Mouse (Mus musculus): Measurements from ENCODE around the gene Nhsl2. TPM values are rescaled to one million over a fixed set of nuclear protein-coding genes. Genes with fewer than 3 reads are reported as not detected.
"Not testable (repeated sequence)": the region's sequence is repeated elsewhere in the genome, so short reads cannot be mapped to it uniquely, and the experiment has no call there.

Nhsl2 gene
- polyA plus RNA-seq, 1 experiment from 2014 or later = 17.2 TPM

- Histone ChIP-seq H3K4me3 (ENCODE audit: low read depth, low read length) (no peak overlapping the region), H3K4me2 (no peak overlapping the region), H3K27me3 (ENCODE audit: control insufficient read depth, insufficient read depth, low read length) (peaks cover 3% of the 10 kb centered on the region), H3K9me3 (replicated peaks; ENCODE audit: control insufficient read depth, low read length) (no peaks in the 10 kb centered on the region), H3K36me3 (ENCODE audit: control insufficient read depth, insufficient read depth, low read length) (no peaks in the 10 kb centered on the region), H3K27ac (ENCODE audit: low read depth, low read length) (no peak overlapping the region), H3K9ac (ENCODE audit: low read depth, low read length) (no peak overlapping the region), H3K4me1 (ENCODE audit: control insufficient read depth, insufficient read depth, low read length) (no peaks in the 10 kb centered on the region)
- no peak for ATAC-seq (replicated peaks; ENCODE audit: insufficient number of reproducible peaks, low FRiP score, low TSS enrichment)
- WGBS (ENCODE audit: insufficient replicate concordance) = 70% methylated on average over 10 of the region's 10 CpGs
These were observed 231.9 kb downstream of the Nhsl2 start for GRCm38 (mm10) chrX:102081076-102081475.

- WGBS (ENCODE audit: insufficient replicate concordance) = 66% methylated on average over 7 of the region's 7 CpGs
- no peak for ATAC-seq (replicated peaks; ENCODE audit: insufficient number of reproducible peaks, low FRiP score, low TSS enrichment)
- Histone ChIP-seq H3K9ac (ENCODE audit: low read depth, low read length) (no peak overlapping the region), H3K27ac (ENCODE audit: low read depth, low read length) (no peak overlapping the region), H3K4me3 (ENCODE audit: low read depth, low read length) (no peak overlapping the region), H3K27me3 (ENCODE audit: control insufficient read depth, insufficient read depth, low read length) (peaks cover 3% of the 10 kb centered on the region), H3K4me1 (ENCODE audit: control insufficient read depth, insufficient read depth, low read length) (no peaks in the 10 kb centered on the region), H3K4me2 (no peak overlapping the region), H3K36me3 (ENCODE audit: control insufficient read depth, insufficient read depth, low read length) (no peaks in the 10 kb centered on the region), H3K9me3 (replicated peaks; ENCODE audit: control insufficient read depth, low read length) (no peaks in the 10 kb centered on the region)
These were observed 232.5 kb downstream of the Nhsl2 start for GRCm38 (mm10) chrX:102081573-102082279.

GRCm38 (mm10) chrX:102082340-102082739, 233.2 kb downstream of the Nhsl2 start:
- WGBS (ENCODE audit: insufficient replicate concordance) = 55% methylated on average over 5 of the region's 5 CpGs
- no peak for ATAC-seq (replicated peaks; ENCODE audit: insufficient number of reproducible peaks, low FRiP score, low TSS enrichment)
- no peak overlapping the region for H3K4me3 ChIP-seq (ENCODE audit: low read depth, low read length)
- H3K4me2 ChIP-seq = no peak overlapping the region
- H3K4me1 ChIP-seq (ENCODE audit: control insufficient read depth, insufficient read depth, low read length) = no peaks in the 10 kb centered on the region
- H3K9me3 ChIP-seq (replicated peaks; ENCODE audit: control insufficient read depth, low read length) = no peaks in the 10 kb centered on the region
- H3K9ac ChIP-seq (ENCODE audit: low read depth, low read length) = no peak overlapping the region
- no peak overlapping the region for H3K27ac ChIP-seq (ENCODE audit: low read depth, low read length)
- no peaks in the 10 kb centered on the region for H3K36me3 ChIP-seq (ENCODE audit: control insufficient read depth, insufficient read depth, low read length)
- H3K27me3 ChIP-seq (ENCODE audit: control insufficient read depth, insufficient read depth, low read length) = peaks cover 3% of the 10 kb centered on the region

- Histone ChIP-seq H3K9me3 (replicated peaks; ENCODE audit: control insufficient read depth, low read length) (no peaks in the 10 kb centered on the region), H3K9ac (ENCODE audit: low read depth, low read length) (no peak overlapping the region), H3K4me3 (ENCODE audit: low read depth, low read length) (no peak overlapping the region), H3K4me1 (ENCODE audit: control insufficient read depth, insufficient read depth, low read length) (no peaks in the 10 kb centered on the region), H3K36me3 (ENCODE audit: control insufficient read depth, insufficient read depth, low read length) (no peaks in the 10 kb centered on the region), H3K27me3 (ENCODE audit: control insufficient read depth, insufficient read depth, low read length) (peaks cover 3% of the 10 kb centered on the region), H3K4me2 (no peak overlapping the region), H3K27ac (ENCODE audit: low read depth, low read length) (no peak overlapping the region)
- no peak for ATAC-seq (replicated peaks; ENCODE audit: insufficient number of reproducible peaks, low FRiP score, low TSS enrichment)
- WGBS (ENCODE audit: insufficient replicate concordance) = 86% methylated on average over 8 of the region's 8 CpGs
These were observed 236.7 kb downstream of the Nhsl2 start for GRCm38 (mm10) chrX:102085798-102086443.

- H3K9ac ChIP-seq (ENCODE audit: low read depth, low read length) = no peak overlapping the region
- H3K4me3 ChIP-seq (ENCODE audit: low read depth, low read length) = no peak overlapping the region
- no peak overlapping the region for H3K27ac ChIP-seq (ENCODE audit: low read depth, low read length)
- H3K4me1 ChIP-seq (ENCODE audit: control insufficient read depth, insufficient read depth, low read length) = no peaks in the 10 kb centered on the region
- no peak overlapping the region for H3K4me2 ChIP-seq
- H3K36me3 ChIP-seq (ENCODE audit: control insufficient read depth, insufficient read depth, low read length) = no peaks in the 10 kb centered on the region
- no peaks in the 10 kb centered on the region for H3K27me3 ChIP-seq (ENCODE audit: control insufficient read depth, insufficient read depth, low read length)
- H3K9me3 ChIP-seq (replicated peaks; ENCODE audit: control insufficient read depth, low read length) = no peaks in the 10 kb centered on the region
- no peak for ATAC-seq (replicated peaks; ENCODE audit: insufficient number of reproducible peaks, low FRiP score, low TSS enrichment)
- 78% methylated on average over 3 of the region's 3 CpGs for WGBS (ENCODE audit: insufficient replicate concordance)
These were observed 241.4 kb downstream of the Nhsl2 start for GRCm38 (mm10) chrX:102090605-102091004.

- Histone ChIP-seq H3K36me3 (ENCODE audit: control insufficient read depth, insufficient read depth, low read length) (no peaks in the 10 kb centered on the region), H3K4me2 (no peak overlapping the region), H3K27me3 (ENCODE audit: control insufficient read depth, insufficient read depth, low read length) (no peaks in the 10 kb centered on the region), H3K9me3 (replicated peaks; ENCODE audit: control insufficient read depth, low read length) (no peaks in the 10 kb centered on the region), H3K4me3 (ENCODE audit: low read depth, low read length) (no peak overlapping the region), H3K9ac (ENCODE audit: low read depth, low read length) (no peak overlapping the region), H3K27ac (ENCODE audit: low read depth, low read length) (no peak overlapping the region), H3K4me1 (ENCODE audit: control insufficient read depth, insufficient read depth, low read length) (no peaks in the 10 kb centered on the region)
- 73% methylated on average over 7 of the region's 7 CpGs for WGBS (ENCODE audit: insufficient replicate concordance)
- ATAC-seq (replicated peaks; ENCODE audit: insufficient number of reproducible peaks, low FRiP score, low TSS enrichment) = no peak
These were observed 245.3 kb downstream of the Nhsl2 start for GRCm38 (mm10) chrX:102094381-102094904.

GRCm38 (mm10) chrX:102101886-102102285, 252.7 kb downstream of the Nhsl2 start:
- no peaks in the 10 kb centered on the region for H3K4me1 ChIP-seq (ENCODE audit: control insufficient read depth, insufficient read depth, low read length)
- H3K9me3 ChIP-seq (replicated peaks; ENCODE audit: control insufficient read depth, low read length) = no peaks in the 10 kb centered on the region
- 66% methylated on average over 7 of the region's 7 CpGs for WGBS (ENCODE audit: insufficient replicate concordance)
- H3K27ac ChIP-seq (ENCODE audit: low read depth, low read length) = no peak overlapping the region
- H3K4me2 ChIP-seq = no peak overlapping the region
- no peaks in the 10 kb centered on the region for H3K36me3 ChIP-seq (ENCODE audit: control insufficient read depth, insufficient read depth, low read length)
- no peak overlapping the region for H3K4me3 ChIP-seq (ENCODE audit: low read depth, low read length)
- no peak for ATAC-seq (replicated peaks; ENCODE audit: insufficient number of reproducible peaks, low FRiP score, low TSS enrichment)
- H3K27me3 ChIP-seq (ENCODE audit: control insufficient read depth, insufficient read depth, low read length) = peaks cover 3% of the 10 kb centered on the region; the same call in 1 of the 2 replicates
- no peak overlapping the region for H3K9ac ChIP-seq (ENCODE audit: low read depth, low read length)

- not testable (repeated sequence) for H3K9ac ChIP-seq (ENCODE audit: low read depth, low read length); H3K36me3 ChIP-seq (ENCODE audit: control insufficient read depth, insufficient read depth, low read length); H3K27me3 ChIP-seq (ENCODE audit: control insufficient read depth, insufficient read depth, low read length); H3K27ac ChIP-seq (ENCODE audit: low read depth, low read length); H3K4me3 ChIP-seq (ENCODE audit: low read depth, low read length); H3K4me1 ChIP-seq (ENCODE audit: control insufficient read depth, insufficient read depth, low read length); H3K9me3 ChIP-seq (replicated peaks; ENCODE audit: control insufficient read depth, low read length); ATAC-seq (replicated peaks; ENCODE audit: insufficient number of reproducible peaks, low FRiP score, low TSS enrichment); H3K4me2 ChIP-seq
- WGBS (ENCODE audit: insufficient replicate concordance) = 49% methylated on average over 2 of the region's 2 CpGs
These were observed 254.6 kb downstream of the Nhsl2 start for GRCm38 (mm10) chrX:102103830-102104229.

All from heart, embryonic 11.5 days (tissue).